Mouse (Mus musculus): ENCODE measurements at regions not wholly inside any gene's neighbourhood (a gene's known extent, or its start where the extent isn't known, plus 50 kb on each side); places are given as distances from the start of the nearest gene placed in this dataset.

GRCm38 (mm10) chr17:16247681-16248080 lies 416.8 kb upstream of the Rgmb start:
- no peak for DNase-seq

- no peak for DNase-seq
These were observed 390.4 kb upstream of the Rgmb start for GRCm38 (mm10) chr17:16221253-16221652.

GRCm38 (mm10) chr17:16219675-16220566 lies 389.1 kb upstream of the Rgmb start:
- no peak for DNase-seq

GRCm38 (mm10) chr17:16218623-16219022 lies 387.8 kb upstream of the Rgmb start:
- DNase-seq: no peak

GRCm38 (mm10) chr17:16216796-16217195 lies 386.0 kb upstream of the Rgmb start:
- no peak for DNase-seq

- no peak for DNase-seq
These were observed 362.8 kb upstream of the Rgmb start for GRCm38 (mm10) chr17:16193636-16194035.

- no peak for DNase-seq
These were observed 350.0 kb upstream of the Rgmb start for GRCm38 (mm10) chr17:16180856-16181255.

- no peak for DNase-seq
These were observed 347.3 kb upstream of the Rgmb start for GRCm38 (mm10) chr17:16178102-16178501.

- peak in 1 of 2 experiments; percentile 2 for DNase-seq
These were observed 346.1 kb upstream of the Rgmb start for GRCm38 (mm10) chr17:16176782-16177510.

GRCm38 (mm10) chr17:16173568-16174105 lies 342.8 kb upstream of the Rgmb start:
- no peak for DNase-seq

- DNase-seq: no peak
These were observed 335.9 kb upstream of the Rgmb start for GRCm38 (mm10) chr17:16166731-16167130.

GRCm38 (mm10) chr17:16158119-16158518 lies 327.3 kb upstream of the Rgmb start:
- no peak for DNase-seq

GRCm38 (mm10) chr17:16157711-16158110 lies 326.9 kb upstream of the Rgmb start:
- no peak for DNase-seq

GRCm38 (mm10) chr17:16157135-16157534 lies 326.3 kb upstream of the Rgmb start:
- DNase-seq: no peak

- no peak for DNase-seq
These were observed 325.8 kb upstream of the Rgmb start for GRCm38 (mm10) chr17:16156596-16156995.

- DNase-seq: no peak
These were observed 324.7 kb upstream of the Rgmb start for GRCm38 (mm10) chr17:16155587-16155986.
